Mouse (Mus musculus): ENCODE results near the gene Ahdc1. TPM values are rescaled to one million over a fixed set of nuclear protein-coding genes. Genes with fewer than 3 reads are reported as not detected.
A peak's percentile ranks its signal among the peaks of the same experiment; 100 is the strongest.

The Ahdc1 gene
- total RNA-seq, 2 experiments from 2014 or later, result 41.9 to 50.8 TPM

DNA sequence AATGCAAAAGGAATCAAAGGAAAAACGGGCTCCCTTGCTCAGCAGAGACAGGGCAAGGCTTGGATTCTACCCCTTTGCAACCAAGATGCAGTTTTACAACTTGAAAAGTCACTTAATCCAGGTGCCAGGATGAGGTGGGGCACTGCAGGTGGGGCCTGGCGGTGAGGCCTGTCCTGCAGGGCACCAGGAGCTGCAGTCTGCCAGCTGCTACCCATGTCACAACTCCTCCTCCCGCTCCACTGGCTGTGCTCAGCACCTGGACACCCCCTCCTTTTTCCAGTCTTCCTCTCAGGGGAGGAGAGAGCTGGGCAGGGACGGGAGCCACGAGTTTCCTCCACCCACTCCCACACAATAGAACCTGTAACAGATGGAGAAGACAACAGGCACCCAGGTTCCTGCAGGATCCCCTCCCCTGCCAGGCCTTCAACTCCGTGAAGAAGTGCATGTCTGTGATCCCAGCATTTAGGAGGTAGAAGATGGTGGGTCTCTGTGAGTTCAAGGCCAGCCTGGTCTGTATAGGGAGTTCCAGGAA lies 102.4 kb downstream of the Ahdc1 start:
- intact Hi-C loops (cut with DNase I), result no loop called here
- no peak for DNase-seq

DNA sequence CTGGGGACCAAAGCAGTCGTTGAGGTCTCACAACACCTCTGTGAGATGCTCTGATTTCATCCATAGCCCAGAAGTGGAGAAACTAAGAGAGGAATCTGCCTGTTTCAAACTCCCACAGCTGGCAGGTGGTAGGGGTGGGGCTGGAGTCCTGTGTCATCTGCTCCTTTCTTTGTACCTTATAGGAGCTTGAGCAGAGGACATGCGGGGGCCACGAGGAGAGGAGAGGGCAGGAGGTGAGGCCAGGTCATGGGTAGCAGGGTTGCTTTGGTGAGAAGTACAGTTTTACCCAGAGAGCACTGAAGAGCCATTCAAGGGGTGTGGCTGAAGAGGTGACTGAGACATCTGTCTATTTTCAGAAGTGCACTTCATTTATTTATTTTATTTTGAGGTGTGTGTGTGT lies 103.7 kb downstream of the Ahdc1 start:
- no peak for DNase-seq
- intact Hi-C loops (cut with DNase I), result loop anchor here (5.0 kb wide), 1 partner anchor 57 kb away; no protein-coding TSS in a partner anchor

DNA sequence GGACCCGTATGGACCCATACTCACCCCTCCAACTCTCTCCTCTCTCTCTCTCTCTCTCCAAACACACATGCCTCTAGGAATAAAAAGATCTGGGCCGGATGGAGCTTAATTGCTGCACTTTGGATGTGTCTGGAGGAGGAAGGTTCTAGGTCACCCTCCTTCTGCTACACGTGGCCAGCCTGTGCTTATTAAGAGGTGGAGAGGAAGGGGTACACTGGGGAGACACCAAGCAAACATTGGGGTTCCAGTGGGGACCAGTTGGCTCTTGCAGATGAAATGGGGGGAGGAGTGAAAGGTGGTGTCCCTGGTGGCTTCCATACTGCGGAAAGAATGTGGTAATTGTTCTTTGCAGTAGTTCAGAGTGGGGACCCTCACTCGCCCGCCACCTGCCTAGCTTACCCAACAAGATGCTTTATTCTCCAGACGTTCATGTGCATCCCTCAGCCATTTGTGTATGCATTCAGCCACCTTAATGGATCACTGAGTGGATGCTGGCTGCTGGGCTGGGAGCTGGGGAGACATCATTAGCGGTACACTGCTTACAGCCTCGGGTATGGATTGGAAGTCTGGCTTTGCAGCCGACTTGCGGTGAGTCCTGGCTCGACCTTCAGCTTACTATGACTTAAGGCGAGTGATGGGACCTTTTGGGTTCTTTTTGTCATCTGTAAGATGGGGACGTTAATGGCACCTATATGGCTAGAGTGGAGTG lies 104.8 kb downstream of the Ahdc1 start:
- intact Hi-C loops (cut with DNase I), result loop anchor here (5.0 kb wide), 1 partner anchor 59 kb away; no protein-coding TSS in a partner anchor
- no peak for DNase-seq

DNA sequence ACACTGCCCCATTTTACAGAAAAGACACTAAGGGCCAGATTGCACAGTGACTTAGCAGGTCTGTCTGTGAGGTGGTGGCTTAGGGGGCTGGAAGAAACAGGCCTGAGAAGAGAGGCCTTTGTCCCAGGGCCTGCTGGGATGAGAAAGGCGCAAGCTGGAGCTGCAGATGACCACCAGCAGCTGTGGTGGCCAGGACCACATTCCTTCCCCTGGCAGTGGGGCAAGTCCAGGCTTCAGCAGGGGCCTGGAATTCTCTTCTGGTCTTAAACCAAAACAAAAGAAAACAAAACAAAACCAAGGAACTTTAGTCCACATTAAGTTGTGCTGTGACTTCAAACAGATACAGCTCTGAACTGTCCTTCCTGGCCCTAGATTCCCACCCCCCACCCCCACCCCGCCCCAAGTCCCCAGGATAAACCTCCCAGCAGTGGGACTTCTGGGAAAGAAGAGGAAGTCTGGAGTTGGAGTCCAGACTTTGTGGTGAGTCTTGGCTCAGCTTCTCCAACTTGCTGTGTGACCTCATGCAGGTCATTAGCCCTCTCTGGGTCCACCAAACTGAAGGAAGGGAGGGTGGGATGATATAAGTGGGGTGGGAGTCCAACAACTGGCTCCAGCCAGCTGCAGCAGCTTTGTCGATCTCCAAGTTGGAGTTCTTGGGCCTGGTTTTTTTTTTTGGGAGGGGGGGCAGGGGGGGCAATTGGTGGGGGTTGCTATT lies 105.9 kb downstream of the Ahdc1 start:
- intact Hi-C loops (cut with DNase I), result loop anchor here (5.0 kb wide), 1 partner anchor 60 kb away; no protein-coding TSS in a partner anchor
- peak in 1 of 2 experiments; percentile 40 for DNase-seq

DNA sequence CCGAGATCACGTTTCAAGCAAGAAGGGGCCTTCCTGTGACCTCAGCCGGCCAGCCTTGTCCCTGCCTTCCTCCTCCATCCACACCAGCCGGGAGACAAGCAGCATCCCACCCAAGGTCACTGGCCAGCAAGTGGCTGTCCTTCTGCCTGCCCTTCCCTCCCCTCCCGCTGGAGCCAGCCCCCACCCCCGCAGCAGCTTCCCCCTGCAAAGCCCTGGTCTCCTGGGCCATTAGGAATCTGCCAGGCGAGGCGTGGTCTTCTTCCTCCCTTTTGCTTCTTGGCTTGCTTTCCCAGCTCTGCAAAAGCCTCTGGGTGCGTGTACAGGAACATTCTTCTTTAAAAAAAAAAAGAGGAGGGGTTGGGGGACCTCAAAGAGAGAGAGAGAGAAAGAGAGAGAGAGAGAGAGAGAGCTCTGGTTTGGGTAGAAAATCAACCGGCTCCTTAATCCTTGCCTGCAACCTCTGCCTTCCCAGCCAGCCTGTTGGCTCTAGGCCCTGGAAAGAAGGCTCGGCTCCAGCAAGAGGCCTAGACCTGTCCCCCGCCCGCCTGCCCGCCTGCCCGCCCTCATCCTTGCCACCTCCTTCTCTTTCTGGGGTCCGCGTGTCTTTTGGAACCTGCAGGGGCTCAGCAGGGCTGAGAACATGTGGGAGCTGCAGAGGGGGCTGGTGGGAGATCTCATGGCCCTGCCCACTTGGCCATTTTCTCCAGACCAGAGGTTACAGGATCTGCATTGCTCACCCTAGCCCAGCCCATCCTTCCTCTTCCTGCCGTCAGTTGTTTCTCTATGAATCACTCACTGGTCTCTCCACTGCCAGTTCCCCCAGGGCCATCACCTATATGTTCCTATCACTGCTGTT lies 106.7 kb downstream of the Ahdc1 start:
- peak; percentile 85 to 90 for DNase-seq
- intact Hi-C loops (cut with DNase I), result loop anchor here (5.0 kb wide), 1 partner anchor 60 kb away; no protein-coding TSS in a partner anchor

DNA sequence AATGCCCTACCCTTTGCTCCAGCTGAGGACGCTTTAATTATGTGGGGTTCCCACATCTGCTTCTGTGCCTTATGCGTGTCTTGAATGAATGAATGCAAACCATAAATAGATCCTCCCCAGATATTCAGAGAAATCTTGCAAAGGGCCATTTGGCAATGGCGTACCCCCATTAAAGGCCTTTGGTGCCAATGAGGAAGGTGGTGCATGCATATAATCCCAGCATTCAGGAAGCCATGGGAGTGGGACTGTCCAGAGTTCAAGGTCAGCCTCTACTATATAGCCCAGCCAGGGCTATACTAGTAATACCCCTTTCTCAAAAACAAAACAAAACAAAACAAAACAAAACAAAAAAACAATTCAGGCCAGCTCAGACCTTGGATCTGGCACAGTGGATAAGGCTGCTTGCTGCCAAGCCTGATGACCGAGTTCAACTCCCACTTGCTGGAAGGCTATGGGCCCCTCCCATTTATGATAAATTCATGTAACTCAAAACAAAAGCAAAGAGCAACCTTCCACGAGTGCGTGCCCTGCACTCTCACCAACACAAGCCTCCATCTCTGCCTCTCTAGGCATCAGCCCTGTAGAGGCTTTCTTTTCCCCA lies 107.8 kb downstream of the Ahdc1 start:
- no peak for DNase-seq
- intact Hi-C loops (cut with DNase I), result loop anchor here (5.0 kb wide), 1 partner anchor 62 kb away; no protein-coding TSS in a partner anchor

DNA sequence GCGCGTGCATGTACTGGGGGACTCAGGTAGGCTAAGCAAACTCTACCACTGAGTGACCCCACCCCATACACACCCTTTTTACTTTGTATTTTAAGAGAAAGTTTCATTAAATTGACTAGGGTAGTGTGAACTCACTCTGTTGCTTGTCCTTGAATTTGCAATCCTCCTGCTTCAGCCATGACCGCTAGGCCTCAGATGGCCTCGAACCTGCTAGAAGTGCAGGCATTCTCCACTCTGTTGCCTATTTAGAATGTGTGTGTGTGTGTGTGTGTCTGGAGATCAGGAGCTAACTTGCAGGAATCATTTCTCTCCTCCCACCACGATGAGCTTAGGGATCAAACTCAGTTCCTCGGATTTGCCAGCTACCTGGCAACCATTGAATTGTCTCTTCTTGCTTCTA lies 108.5 kb downstream of the Ahdc1 start:
- intact Hi-C loops (cut with DNase I), result loop anchor here (5.0 kb wide), 1 partner anchor 62 kb away; no protein-coding TSS in a partner anchor
- DNase-seq, result no peak

DNA sequence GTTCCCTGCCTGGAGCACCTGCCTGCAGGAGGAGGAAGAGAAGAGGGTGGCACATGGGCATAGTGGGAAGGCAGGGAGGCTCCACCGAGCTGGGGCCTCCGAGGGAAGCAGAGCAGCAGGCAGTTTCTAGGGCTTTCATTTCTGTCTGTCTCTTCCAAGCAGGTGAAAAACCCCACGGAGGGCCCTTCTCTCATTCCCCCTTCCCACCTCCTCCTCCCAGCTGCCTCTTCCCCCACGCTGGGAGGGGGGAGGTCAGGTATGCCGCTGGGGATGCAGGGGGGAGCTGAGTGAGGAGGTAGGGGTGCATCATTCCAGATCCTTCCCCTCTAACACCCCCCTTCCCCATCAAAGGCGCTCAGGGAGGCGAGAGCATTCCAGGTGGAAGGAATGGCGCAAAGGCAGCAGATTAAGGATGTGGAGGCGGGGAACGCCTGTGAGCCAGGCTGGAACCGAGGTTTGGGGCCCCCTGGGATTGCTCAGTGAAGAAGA lies 109.8 kb downstream of the Ahdc1 start:
- intact Hi-C loops (cut with DNase I), result no loop called here
- no peak for DNase-seq

DNA sequence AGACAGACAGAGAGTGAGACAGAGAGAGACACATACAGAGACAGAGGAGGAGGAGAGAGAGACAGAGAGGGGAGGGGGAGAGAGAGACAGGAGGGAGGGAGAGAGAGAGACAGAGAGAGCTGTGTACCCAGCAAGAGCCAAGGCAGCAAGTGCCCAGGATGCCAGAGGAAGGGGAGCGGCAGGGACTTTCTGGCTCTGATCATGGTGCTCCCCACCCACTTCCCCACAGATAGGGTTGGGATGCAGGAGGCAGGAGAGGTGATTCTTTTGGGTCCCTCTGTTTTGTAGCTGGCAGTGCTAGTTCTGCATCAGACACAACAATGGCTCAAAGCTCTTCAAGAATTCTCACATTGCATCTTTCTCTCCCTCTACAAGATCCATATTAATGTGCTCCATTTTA lies 110.4 kb downstream of the Ahdc1 start:
- DNase-seq, result no peak
- intact Hi-C loops (cut with DNase I), result no loop called here

DNA sequence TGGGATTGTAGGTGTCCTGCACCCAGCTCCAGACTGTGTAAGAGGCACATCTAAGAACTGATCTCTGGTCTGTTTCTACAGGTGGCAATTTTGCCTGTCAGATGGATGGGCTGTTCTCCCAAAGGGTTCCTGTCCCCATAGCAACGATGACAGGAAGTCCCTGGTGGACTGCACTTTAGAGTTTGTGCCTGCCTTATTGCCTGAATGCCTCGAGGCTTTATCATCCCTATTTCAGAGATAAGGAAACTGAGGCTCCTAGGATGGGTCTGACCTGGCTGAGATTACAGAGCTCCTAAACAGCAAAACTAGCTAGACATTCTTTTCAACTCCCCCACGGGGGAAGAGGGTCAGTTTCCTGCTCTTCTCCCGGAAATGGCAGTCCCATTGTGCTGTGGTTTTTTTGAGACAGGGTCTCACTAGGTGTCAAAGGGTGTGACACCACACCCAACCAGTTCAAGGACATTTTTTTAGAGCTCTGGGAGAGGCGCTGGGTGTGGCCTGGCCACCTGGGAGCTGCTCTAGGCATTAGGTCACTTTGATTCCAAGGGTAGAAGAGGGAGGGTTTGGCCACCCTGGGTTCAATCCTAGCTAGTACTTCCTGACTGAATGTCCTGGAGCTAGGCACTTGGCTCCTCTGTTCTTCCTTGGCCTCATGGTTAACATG lies 111.0 kb downstream of the Ahdc1 start:
- intact Hi-C loops (cut with DNase I), result no loop called here
- no peak for DNase-seq

DNA sequence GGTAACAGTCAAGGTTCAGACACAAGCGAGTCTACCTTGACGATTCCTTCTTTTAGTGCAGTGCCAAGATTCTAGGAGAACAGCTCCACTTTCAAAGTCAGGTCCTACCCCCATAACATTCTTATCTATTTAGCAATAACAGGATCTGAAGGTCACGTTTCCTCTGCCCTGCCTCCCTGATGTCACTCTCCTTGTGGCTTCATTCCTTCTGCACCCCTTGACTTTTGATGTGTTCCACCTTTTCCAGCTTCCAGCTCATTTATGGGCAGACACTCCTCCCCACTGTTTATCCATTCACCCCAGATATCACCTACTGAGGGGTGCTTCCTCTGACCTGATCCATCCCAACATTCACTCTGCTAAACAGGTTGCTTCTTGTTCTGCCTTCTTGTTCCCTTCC lies 116.0 kb downstream of the Ahdc1 start:
- intact Hi-C loops (cut with DNase I), result no loop called here
- DNase-seq, result no peak

Other genes with a start within 250 kb of the Ahdc1 start
- 10 to 100 TPM; 11.6 to 15.0 TPM for gene Rpa2, start 242.9 kb upstream of the Ahdc1 start, total RNA-seq (2021)
- 1 to 10 TPM; 2.2 to 2.9 TPM for gene Themis2, start 214.9 kb upstream of the Ahdc1 start, total RNA-seq (2021)
- gene Ppp1r8, start 168.1 kb upstream of the Ahdc1 start, total RNA-seq (2021), result 10 to 100 TPM; 16.6 to 18.8 TPM
- 10 to 100 TPM; 36.4 to 36.7 TPM for gene Stx12, start 126.8 kb upstream of the Ahdc1 start, total RNA-seq (2021)
- gene Fam76a, start 88.7 kb upstream of the Ahdc1 start, total RNA-seq (2021), result 10 to 100 TPM; 42.3 to 46.4 TPM
- gene Fgr, start 37.2 kb upstream of the Ahdc1 start, total RNA-seq (2021), result under 1 TPM; 0.31 to 0.60 TPM
- gene Wasf2, start 119.2 kb downstream of the Ahdc1 start, total RNA-seq (2021), result 10 to 100 TPM; 81.4 to 89.2 TPM
- under 1 TPM in 1 of 2 experiments, not detected in 1; 0.51 TPM for gene Cd164l2, start 200.9 kb downstream of the Ahdc1 start, total RNA-seq (2021)
- under 1 TPM in 1 of 2 experiments, not detected in 1; 0.16 TPM for gene Gpr3, start 201.3 kb downstream of the Ahdc1 start, total RNA-seq (2021)
- 10 to 100 TPM; 15.5 to 20.1 TPM for gene Map3k6, start 229.6 kb downstream of the Ahdc1 start, total RNA-seq (2021)

Measured in heart, postnatal 36 days (tissue).